Comparison of ENCODE assay signal across 26 mouse cellular contexts in genomic region chr11:54423007-54423406, GRCm38 (mm10). TPM values are rescaled to one million over a fixed set of nuclear protein-coding genes. Genes with fewer than 3 reads are reported as not detected.
DNase-seq lines count a peak whose midpoint lies in the region; ATAC-seq and TF ChIP-seq lines count a peak whose summit lies in the region.
"Had no signal": no experiment of that assay in that cellular context is flagged by ENCODE, and none has a peak within 500 bp of the region (broad histone marks: within the 10 kb centered on the region; RNA-seq: fewer than 3 reads in every experiment).

No protein-coding gene starts in this region.

- 43% methylated on average over 4 of the region's 4 CpGs for WGBS in heart, adult 2 months
- WGBS in heart, embryonic 11.5 days (ENCODE audit: insufficient replicate concordance) = 64% methylated on average over 4 of the region's 4 CpGs
- WGBS in kidney, postnatal 0 days = 76% methylated on average over 4 of the region's 4 CpGs
- WGBS in hindbrain, embryonic 12.5 days = 83% methylated on average over 4 of the region's 4 CpGs

- ATAC-seq in heart, embryonic 11.5 days (replicated peaks; ENCODE audit: insufficient number of reproducible peaks, low FRiP score, low TSS enrichment) = no peak
- no peak for ATAC-seq in kidney, postnatal 0 days (replicated peaks; ENCODE audit: low FRiP score, low read depth)
- ATAC-seq in hindbrain, embryonic 12.5 days (ENCODE audit: low FRiP score) = no peak
- ATAC-seq: activated CD4-positive, CD25-positive, alpha-beta regulatory T cell, adult 4 months; forebrain, postnatal 0 days; intestine, embryonic 16.5 days had no signal

- TF ChIP-seq CTCF in heart, adult 2 months (IDR thresholded peaks at IDR 0.05) = peak; percentile 60
- 0 out of 2 replicates have a peak, but pooled peaks have one; percentile 9 for TF ChIP-seq CTCF in kidney, postnatal 0 days (IDR thresholded peaks at IDR 0.05; ENCODE audit: low read depth)
- TF ChIP-seq CTCF in ES-Bruce4 (IDR thresholded peaks at IDR 0.05; ENCODE audit: low read depth, low read length) = peak; percentile 8

- DNase-seq in heart, adult 2 months = no peak
- no peak for DNase-seq in kidney, postnatal 0 days (ENCODE audit: low spot score)
- DNase-seq in kidney, postnatal 14 days = no peak
- DNase-seq in skeletal muscle tissue, adult 2 months (ENCODE audit: low read depth, low spot score) = peak; percentile 67
- DNase-seq: adrenal gland, postnatal 14 days; cerebellum, adult 11-12 months; cerebellum, adult 9-10 months; cerebellum, postnatal 25 days; forebrain, postnatal 0 days; gastrocnemius, postnatal 10 days; kidney, adult 2 months had no signal

- H3K9ac ChIP-seq in heart, adult 2 months (ENCODE audit: low read depth, low read length) = no peak overlapping the region
- no peak overlapping the region for H3K9ac ChIP-seq in heart, embryonic 11.5 days (ENCODE audit: low read depth, low read length)
- H3K9ac ChIP-seq in kidney, postnatal 0 days (ENCODE audit: low read depth, low read length) = no peak overlapping the region
- no peak overlapping the region for H3K9ac ChIP-seq in ES-Bruce4 (ENCODE audit: low read depth, poor library complexity, severe bottlenecking)
- H3K9ac ChIP-seq in hindbrain, embryonic 12.5 days = no peak overlapping the region
- H3K9ac ChIP-seq: embryonic facial prominence, embryonic 12.5 days; forebrain, embryonic 12.5 days; forebrain, postnatal 0 days; heart, embryonic 13.5 days; hindbrain, embryonic 15.5 days had no signal

- H3K36me3 ChIP-seq in heart, adult 2 months (ENCODE audit: control insufficient read depth, insufficient read depth, low read length) = no peaks in the 10 kb centered on the region
- no peaks in the 10 kb centered on the region for H3K36me3 ChIP-seq in heart, embryonic 11.5 days (ENCODE audit: control insufficient read depth, insufficient read depth, low read length)
- H3K36me3 ChIP-seq in kidney, postnatal 0 days (ENCODE audit: insufficient read depth, low read length) = no peaks in the 10 kb centered on the region
- no peaks in the 10 kb centered on the region for H3K36me3 ChIP-seq in ES-Bruce4 (ENCODE audit: control insufficient read depth, insufficient read depth, low read length, poor library complexity, severe bottlenecking)
- no peaks in the 10 kb centered on the region for H3K36me3 ChIP-seq in hindbrain, embryonic 12.5 days
- H3K36me3 ChIP-seq: embryonic facial prominence, embryonic 12.5 days; forebrain, embryonic 12.5 days; G1E; heart, embryonic 13.5 days; hindbrain, embryonic 10.5 days; hindbrain, embryonic 15.5 days had no signal

- H3K4me1 ChIP-seq in heart, adult 2 months (ENCODE audit: control insufficient read depth, insufficient read depth, low read length) = no peaks in the 10 kb centered on the region
- H3K4me1 ChIP-seq in heart, embryonic 11.5 days (ENCODE audit: control insufficient read depth, insufficient read depth, low read length) = no peaks in the 10 kb centered on the region
- no peaks in the 10 kb centered on the region for H3K4me1 ChIP-seq in kidney, postnatal 0 days (replicated peaks; ENCODE audit: insufficient read depth, low read length)
- H3K4me1 ChIP-seq in ES-Bruce4 (ENCODE audit: control insufficient read depth, insufficient read depth, low read length) = no peaks in the 10 kb centered on the region
- H3K4me1 ChIP-seq in hindbrain, embryonic 12.5 days = no peaks in the 10 kb centered on the region
- H3K4me1 ChIP-seq: forebrain, embryonic 12.5 days; heart, embryonic 13.5 days; hindbrain, embryonic 10.5 days; hindbrain, embryonic 15.5 days had no signal

- intact Hi-C loops in heart, adult 2 months (cut with DNase I) = loop anchor here (5.0 kb wide), 1 partner anchor 111 kb away; no protein-coding TSS in a partner anchor

- 0 out of 2 replicates have a peak, but pooled peaks have one; percentile 28 for TF ChIP-seq EP300 in heart, adult 2 months (IDR thresholded peaks at IDR 0.05; ENCODE audit: insufficient read depth, low read depth, low read length)
- TF ChIP-seq EP300 in ES-Bruce4 (IDR thresholded peaks at IDR 0.05; ENCODE audit: insufficient read depth, low read depth, low read length) = no peak

- no peak for TF ChIP-seq POLR2A in heart, adult 2 months (IDR thresholded peaks at IDR 0.05; ENCODE audit: insufficient read depth, low read depth, low read length)
- TF ChIP-seq POLR2A in ES-Bruce4 (IDR thresholded peaks at IDR 0.05; ENCODE audit: insufficient read depth, low read length) = no peak

- H3K27ac ChIP-seq in heart, adult 2 months = no peak overlapping the region
- no peak overlapping the region for H3K27ac ChIP-seq in heart, embryonic 11.5 days (ENCODE audit: low read depth, low read length)
- H3K27ac ChIP-seq in kidney, postnatal 0 days = no peak overlapping the region
- no peak overlapping the region for H3K27ac ChIP-seq in ES-Bruce4 (ENCODE audit: insufficient read depth, low read length)
- no peak overlapping the region for H3K27ac ChIP-seq in hindbrain, embryonic 12.5 days
- H3K27ac ChIP-seq: embryonic facial prominence, embryonic 12.5 days; forebrain, embryonic 12.5 days; heart, embryonic 13.5 days; hindbrain, embryonic 10.5 days; hindbrain, embryonic 15.5 days had no signal

- H3K4me2 ChIP-seq in heart, embryonic 11.5 days = no peak overlapping the region
- no peak overlapping the region for H3K4me2 ChIP-seq in kidney, postnatal 0 days (ENCODE audit: low read length)
- H3K4me2 ChIP-seq in hindbrain, embryonic 12.5 days (replicated peaks) = no peak overlapping the region
- H3K4me2 ChIP-seq: embryonic facial prominence, embryonic 12.5 days; forebrain, embryonic 12.5 days; heart, embryonic 13.5 days; hindbrain, embryonic 15.5 days had no signal

- no peaks in the 10 kb centered on the region for H3K27me3 ChIP-seq in heart, adult 2 months (ENCODE audit: control insufficient read depth, insufficient read depth, low read length)
- H3K27me3 ChIP-seq in heart, embryonic 11.5 days (ENCODE audit: control insufficient read depth, insufficient read depth, low read length) = no peaks in the 10 kb centered on the region
- no peaks in the 10 kb centered on the region for H3K27me3 ChIP-seq in kidney, postnatal 0 days (ENCODE audit: insufficient read depth, low read length)
- H3K27me3 ChIP-seq in ES-Bruce4 (ENCODE audit: control insufficient read depth, insufficient read depth, low read length, poor library complexity, severe bottlenecking) = no peaks in the 10 kb centered on the region
- no peaks in the 10 kb centered on the region for H3K27me3 ChIP-seq in hindbrain, embryonic 12.5 days
- H3K27me3 ChIP-seq: embryonic facial prominence, embryonic 12.5 days; forebrain, embryonic 12.5 days; heart, embryonic 13.5 days; hindbrain, embryonic 15.5 days had no signal

- no peaks in the 10 kb centered on the region for H3K9me3 ChIP-seq in heart, embryonic 11.5 days (replicated peaks; ENCODE audit: control insufficient read depth, low read length)
- H3K9me3 ChIP-seq in kidney, postnatal 0 days (replicated peaks; ENCODE audit: low read length) = no peaks in the 10 kb centered on the region
- H3K9me3 ChIP-seq in ES-Bruce4 (replicated peaks; ENCODE audit: control insufficient read depth, insufficient read depth, low read length, poor library complexity, severe bottlenecking) = no peaks in the 10 kb centered on the region
- H3K9me3 ChIP-seq in hindbrain, embryonic 12.5 days (replicated peaks) = no peaks in the 10 kb centered on the region
- H3K9me3 ChIP-seq: embryonic facial prominence, embryonic 12.5 days; forebrain, embryonic 12.5 days; G1E; heart, embryonic 13.5 days; hindbrain, embryonic 10.5 days; hindbrain, embryonic 15.5 days had no signal

- no peaks in the 10 kb centered on the region for H3K79me2 ChIP-seq in heart, adult 2 months (replicated peaks; ENCODE audit: control insufficient read depth, insufficient read depth, low read length)

- no peak overlapping the region for H3K4me3 ChIP-seq in heart, adult 2 months
- no peak overlapping the region for H3K4me3 ChIP-seq in heart, embryonic 11.5 days (ENCODE audit: low read depth, low read length)
- no peak overlapping the region for H3K4me3 ChIP-seq in kidney, postnatal 0 days (replicated peaks; ENCODE audit: low read depth, low read length)
- H3K4me3 ChIP-seq in ES-Bruce4 (ENCODE audit: low read depth, low read length) = no peak overlapping the region
- no peak overlapping the region for H3K4me3 ChIP-seq in hindbrain, embryonic 12.5 days
- H3K4me3 ChIP-seq: embryonic facial prominence, embryonic 12.5 days; forebrain, embryonic 12.5 days; heart, embryonic 13.5 days; hindbrain, embryonic 10.5 days; hindbrain, embryonic 15.5 days had no signal

RNA-seq across cellular contexts. Expression of gene Fnip1, which starts 15.0 kb away (rescaled TPM):
- total RNA-seq in heart, adult 2 months (2021) = 10 to 100 TPM; 30.4 to 42.9 TPM
- 4.8 and 11.4 TPM in 2 replicates for polyA plus RNA-seq in heart, adult 2 months (2012; rRNA removed)
- 9.9 and 10.6 TPM in 2 replicates for polyA plus RNA-seq in heart, embryonic 11.5 days (2014; fragmentation: Nextera tagmentation; extraction: Ambion mirVana)
- 8.0 and 8.3 TPM in 2 replicates for polyA plus RNA-seq in kidney, postnatal 0 days (2015; fragmentation: Nextera tagmentation; extraction: Ambion mirVana)
- 33.2 TPM in 2 replicates for polyA plus RNA-seq in ES-Bruce4 (2011; ENCODE audit: insufficient read depth, insufficient read length, low read depth, missing spikeins)
- 12.1 and 13.2 TPM in 2 replicates for polyA plus RNA-seq in hindbrain, embryonic 12.5 days (2016; fragmentation: Nextera tagmentation; extraction: Ambion mirVana)

RNA-seq across cellular contexts. Expression of gene Meikin, which starts 52.6 kb away (rescaled TPM):
- total RNA-seq in heart, adult 2 months (2021) = not detected
- polyA plus RNA-seq in heart, adult 2 months (2012; rRNA removed) = not detected in 2 replicates
- polyA plus RNA-seq in heart, embryonic 11.5 days (2014; fragmentation: Nextera tagmentation; extraction: Ambion mirVana) = not detected in 2 replicates
- not detected in 2 replicates for polyA plus RNA-seq in kidney, postnatal 0 days (2015; fragmentation: Nextera tagmentation; extraction: Ambion mirVana)
- not detected in 2 replicates for polyA plus RNA-seq in ES-Bruce4 (2011; ENCODE audit: insufficient read depth, insufficient read length, low read depth, missing spikeins)
- polyA plus RNA-seq in hindbrain, embryonic 12.5 days (2016; fragmentation: Nextera tagmentation; extraction: Ambion mirVana) = not detected in 2 replicates
- total RNA-seq: adrenal gland, adult 18-20 months; adrenal gland, postnatal 14 days; forebrain, postnatal 0 days; G1E; gastrocnemius, postnatal 10 days; granulocyte monocyte progenitor cell, adult 5-6 weeks; heart, postnatal 14 days had no signal
- polyA plus RNA-seq: activated CD4-positive, CD25-positive, alpha-beta regulatory T cell, adult 4 months; cortical plate, adult 2 months; embryonic facial prominence, embryonic 12.5 days; forebrain, embryonic 12.5 days; forebrain, postnatal 0 days; G1E; heart, embryonic 13.5 days; hindbrain, embryonic 10.5 days; hindbrain, embryonic 15.5 days; intestine, embryonic 16.5 days; kidney, adult 2 months had no signal

Comparison
In these comparisons a context has a peak if more than half of its experiments do, and no peak if none do; other contexts are left out.
1. CTCF ChIP-seq: peak in every context shown above with its lines; median percentile 60 in heart, adult 2 months; 9 in kidney, postnatal 0 days; 8 in ES-Bruce4.